In the genomic region with DNA sequence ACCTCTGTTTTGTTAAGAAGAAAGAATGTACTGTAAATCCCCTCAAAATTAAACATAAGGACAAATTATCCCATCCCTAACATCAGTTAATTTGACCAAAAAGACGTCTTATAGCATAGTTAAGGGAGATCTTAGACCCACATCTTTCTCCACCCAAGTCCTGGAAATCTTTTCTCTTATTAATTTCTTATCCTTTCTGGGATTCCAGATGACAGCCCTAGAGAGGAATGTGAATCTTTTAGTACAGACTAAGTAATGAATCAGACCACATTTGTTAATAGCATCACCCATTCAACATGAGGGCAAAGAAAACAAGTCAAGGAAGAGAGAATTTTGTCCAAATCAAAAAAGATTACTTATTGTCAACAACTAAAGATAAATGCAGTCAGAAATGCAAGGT, we compare ENCODE assay signal across 26 mouse cellular contexts.
"Had no signal": no experiment of that assay in that cellular context is flagged by ENCODE, and none has a peak within 500 bp of the region (broad histone marks: within the 10 kb centered on the region; RNA-seq: fewer than 3 reads in every experiment).

No protein-coding gene starts in this region.

- H3K27me3 ChIP-seq: embryonic facial prominence, embryonic 12.5 days; embryonic facial prominence, embryonic 13.5 days; embryonic facial prominence, embryonic 15.5 days; forebrain, embryonic 12.5 days; forebrain, embryonic 13.5 days; forebrain, embryonic 15.5 days had no signal

- H3K4me3 ChIP-seq: embryonic facial prominence, embryonic 10.5 days; embryonic facial prominence, embryonic 12.5 days; embryonic facial prominence, embryonic 13.5 days; embryonic facial prominence, embryonic 15.5 days; erythroblast, embryonic 14.5 days; forebrain, embryonic 10.5 days; forebrain, embryonic 12.5 days; forebrain, embryonic 13.5 days; forebrain, embryonic 15.5 days; gastrocnemius, adult 2 months; heart, adult 2 months; heart, embryonic 10.5 days had no signal

- H3K27ac ChIP-seq: embryonic facial prominence, embryonic 10.5 days; embryonic facial prominence, embryonic 12.5 days; embryonic facial prominence, embryonic 13.5 days; embryonic facial prominence, embryonic 15.5 days; forebrain, embryonic 10.5 days; forebrain, embryonic 12.5 days; forebrain, embryonic 13.5 days; forebrain, embryonic 15.5 days; gastrocnemius, adult 2 months; heart, adult 2 months; heart, embryonic 10.5 days had no signal

- DNase-seq: cerebellum, postnatal 10 days; cerebellum, postnatal 14 days; cerebellum, postnatal 25 days; cerebellum, postnatal 36 days; embryo, embryonic 11 days; forebrain, postnatal 0 days; gastrocnemius, adult 2 months; gastrocnemius, postnatal 10 days; gastrocnemius, postnatal 14 days; gastrocnemius, postnatal 25 days; gastrocnemius, postnatal 36 days; heart, adult 11 months; heart, adult 18-20 months; heart, adult 2 months had no signal

- H3K4me1 ChIP-seq: embryonic facial prominence, embryonic 10.5 days; embryonic facial prominence, embryonic 12.5 days; embryonic facial prominence, embryonic 13.5 days; embryonic facial prominence, embryonic 15.5 days; forebrain, embryonic 10.5 days; forebrain, embryonic 12.5 days; forebrain, embryonic 13.5 days; forebrain, embryonic 15.5 days; heart, embryonic 10.5 days had no signal

- ATAC-seq: forebrain, embryonic 13.5 days; forebrain, embryonic 14.5 days; forebrain, embryonic 15.5 days; forebrain, embryonic 16.5 days; forebrain, postnatal 0 days had no signal
